Mouse (Mus musculus) olfactory bulb, adult 2 months (tissue): ENCODE results near the gene Krtap1-3. TPM values are rescaled to one million over a fixed set of nuclear protein-coding genes. Genes with fewer than 3 reads are reported as not detected.

Experiments
- H3K27ac ChIP-seq: fragments of 200-500 bp; 2 replicates; pipeline ENCODE4 v1.5.1; 2012; ENCODE audit warnings: low read depth, low read length; ENCODE audit not compliant: insufficient read depth
- H3K4me1 ChIP-seq: fragments of 200-500 bp; 2 replicates; pipeline ENCODE4 v1.6.1; 2012; ENCODE audit warnings: low read length; ENCODE audit not compliant: control insufficient read depth, insufficient read depth
- H3K4me3 ChIP-seq: fragments of 200-500 bp; 2 replicates; pipeline ENCODE4 v1.5.1; 2012; ENCODE audit warnings: mild to moderate bottlenecking, low read depth, low read length, moderate library complexity; ENCODE audit not compliant: insufficient read depth
- CTCF ChIP-seq: fragments of 200-500 bp; IDR thresholded peaks from 2 replicates; pipeline ENCODE4 v1.5.1; 2012; ENCODE audit warnings: low read depth, mild to moderate bottlenecking, low read length, moderate library complexity; ENCODE audit not compliant: insufficient read depth
- POLR2A ChIP-seq: fragments of 200-500 bp; IDR thresholded peaks from 2 replicates; pipeline ENCODE4 v1.6.1; 2012; ENCODE audit warnings: mild to moderate bottlenecking, low read depth, low read length, moderate library complexity; ENCODE audit not compliant: insufficient read depth
- WGBS: fragments of 180-500 bp; shearing (Covaris S2); methylation state at CpG from one replicate; pipeline ENCODE4 v1.1.7; 2018; 5-methylcytosine and 5-hydroxymethylcytosine counted together
- polyA plus RNA-seq: library from polyadenylated mRNA; stranded (reverse); fragments of >200 nt; gene quantifications from 2 replicates; pipeline ENCODE4 v1.2.4, GENCODE M21; 2012; ENCODE audit warnings: low replicate concordance; ENCODE audit not compliant: missing spikeins, insufficient read depth, insufficient read length

Krtap1-3 gene
- polyA plus RNA-seq, 1 experiment, result not detected

GRCm38 (mm10) chr11:99566530-99566929 is 24.6 kb downstream of the Krtap1-3 start, which contains the start of gene Krtap3-1:
TSS of gene Krtap3-1 (minus strand) at chr11:99566630.
- Histone ChIP-seq H3K4me3 (no peak within 1 kb of the TSS), H3K4me1 (no peaks in the 10 kb centered on the region), H3K27ac (no peak within 1 kb of the TSS)
- TF ChIP-seq POLR2A (no peak), CTCF (no peak)
- 93% methylated on average over 7 of the region's 7 CpGs for WGBS

GRCm38 (mm10) chr11:99562580-99562979 is 28.6 kb downstream of the Krtap1-3 start:
- Histone ChIP-seq H3K27ac (no peak overlapping the region), H3K4me3 (no peak overlapping the region), H3K4me1 (no peaks in the 10 kb centered on the region)
- 78% methylated on average over 6 of the region's 6 CpGs for WGBS
- no peak for TF ChIP-seq CTCF
- no peak for TF ChIP-seq POLR2A

- Histone ChIP-seq H3K4me3 (no peak within 1 kb of the TSS), H3K4me1 (no peaks in the 10 kb centered on the region), H3K27ac (no peak within 1 kb of the TSS)
- WGBS, result 94% methylated on average over 9 of the region's 9 CpGs
- TF ChIP-seq CTCF (no peak), POLR2A (no peak)
Measured at GRCm38 (mm10) chr11:99559366-99559765, 31.8 kb downstream of the Krtap1-3 start, which contains the start of gene Gm11939. TSS of gene Gm11939 (minus strand) at chr11:99559466.

GRCm38 (mm10) chr11:99557976-99558745 is 33.0 kb downstream of the Krtap1-3 start:
- WGBS, result 93% methylated on average over 3 of the region's 3 CpGs
- no peak for TF ChIP-seq CTCF
- TF ChIP-seq POLR2A, result no peak
- Histone ChIP-seq H3K27ac (no peak overlapping the region), H3K4me1 (no peaks in the 10 kb centered on the region), H3K4me3 (no peak overlapping the region)

GRCm38 (mm10) chr11:99556753-99557152 is 34.4 kb downstream of the Krtap1-3 start, which contains the start of gene Krtap3-2:
TSS of gene Krtap3-2 (minus strand) at chr11:99556853.
- 80% methylated on average over 2 of the region's 2 CpGs for WGBS

GRCm38 (mm10) chr11:99556195-99556594 is 34.9 kb downstream of the Krtap1-3 start:
- Histone ChIP-seq H3K4me1 (no peaks in the 10 kb centered on the region), H3K27ac (no peak overlapping the region), H3K4me3 (no peak overlapping the region)
- TF ChIP-seq POLR2A (no peak), CTCF (no peak)
- 88% methylated on average over 2 of the region's 2 CpGs for WGBS

More at GRCm38 (mm10) chr11:99556753-99557152, 34.4 kb downstream of the Krtap1-3 start, which contains the start of gene Krtap3-2:
- Histone ChIP-seq H3K4me1 (no peaks in the 10 kb centered on the region), H3K27ac (no peak within 1 kb of the TSS), H3K4me3 (no peak within 1 kb of the TSS)
- TF ChIP-seq POLR2A, result no peak
- no peak for TF ChIP-seq CTCF

GRCm38 (mm10) chr11:99550765-99551164 is 40.4 kb downstream of the Krtap1-3 start, which contains the start of gene Krtap3-3:
TSS of gene Krtap3-3 (minus strand) at chr11:99550865.
- TF ChIP-seq CTCF (no peak), POLR2A (no peak)
- 45% methylated on average over 4 of the region's 4 CpGs for WGBS
- H3K4me1 ChIP-seq, result no peaks in the 10 kb centered on the region

GRCm38 (mm10) chr11:99547892-99548291 is 43.2 kb downstream of the Krtap1-3 start:
- Histone ChIP-seq H3K27ac (no peak overlapping the region), H3K4me3 (no peak overlapping the region), H3K4me1 (no peaks in the 10 kb centered on the region)
- no peak for TF ChIP-seq CTCF
- TF ChIP-seq POLR2A, result no peak

More at GRCm38 (mm10) chr11:99550765-99551164, 40.4 kb downstream of the Krtap1-3 start, which contains the start of gene Krtap3-3:
- Histone ChIP-seq H3K4me3 (no peak within 1 kb of the TSS), H3K27ac (no peak within 1 kb of the TSS)

Other genes with a start within 250 kb of the Krtap1-3 start
- gene Krt27, start 240.2 kb downstream of the Krtap1-3 start, polyA plus RNA-seq, result not detected in 2 replicates
- not detected in 2 replicates for gene Krt28, start 216.4 kb downstream of the Krtap1-3 start, polyA plus RNA-seq
- not detected in 2 replicates for gene Krt10, start 202.0 kb downstream of the Krtap1-3 start, polyA plus RNA-seq
- gene Krt12, start 169.1 kb downstream of the Krtap1-3 start, polyA plus RNA-seq, result not detected in 2 replicates
- not detected in 2 replicates for gene Krt20, start 153.2 kb downstream of the Krtap1-3 start, polyA plus RNA-seq
- gene Krt23, start 98.2 kb downstream of the Krtap1-3 start, polyA plus RNA-seq, result not detected in 2 replicates
- not detected in 2 replicates for gene Krt39, start 70.0 kb downstream of the Krtap1-3 start, polyA plus RNA-seq
- gene Krt40, start 48.2 kb downstream of the Krtap1-3 start, polyA plus RNA-seq, result not detected in 2 replicates
- gene Krtap3-3, start 40.5 kb downstream of the Krtap1-3 start, polyA plus RNA-seq, result not detected in 2 replicates
- gene Krtap3-2, start 34.5 kb downstream of the Krtap1-3 start, polyA plus RNA-seq, result not detected in 2 replicates
- not detected in 2 replicates for gene Gm11939, start 31.9 kb downstream of the Krtap1-3 start, polyA plus RNA-seq
- gene Krtap3-1, start 24.7 kb downstream of the Krtap1-3 start, polyA plus RNA-seq, result not detected in 2 replicates
- not detected in 2 replicates for gene Krtap1-5, start 10.3 kb downstream of the Krtap1-3 start, polyA plus RNA-seq
- not detected in 2 replicates for gene Krtap1-4, start 7.7 kb downstream of the Krtap1-3 start, polyA plus RNA-seq
- not detected in 2 replicates for gene Krtap9-3, start 6.8 kb upstream of the Krtap1-3 start, polyA plus RNA-seq
- gene Gm11938, start 12.0 kb upstream of the Krtap1-3 start, polyA plus RNA-seq, result not detected in 2 replicates
- gene Gm11937, start 18.9 kb upstream of the Krtap1-3 start, polyA plus RNA-seq, result not detected in 2 replicates
- not detected in 2 replicates for gene Krtap2-4, start 23.5 kb upstream of the Krtap1-3 start, polyA plus RNA-seq
- gene Gm11562, start 29.1 kb upstream of the Krtap1-3 start, polyA plus RNA-seq, result not detected in 2 replicates
- not detected in 2 replicates for gene Krtap4-1, start 36.9 kb upstream of the Krtap1-3 start, polyA plus RNA-seq
- not detected in 2 replicates for gene Krtap4-2, start 43.7 kb upstream of the Krtap1-3 start, polyA plus RNA-seq
- not detected in 2 replicates for gene Krtap4-7, start 52.8 kb upstream of the Krtap1-3 start, polyA plus RNA-seq
- gene Gm11555, start 58.9 kb upstream of the Krtap1-3 start, polyA plus RNA-seq, result not detected in 2 replicates
- gene Gm11563, start 67.6 kb upstream of the Krtap1-3 start, polyA plus RNA-seq, result not detected in 2 replicates
- gene Krtap4-6, start 74.6 kb upstream of the Krtap1-3 start, polyA plus RNA-seq, result not detected in 2 replicates
- gene Gm14190, start 99.4 kb upstream of the Krtap1-3 start, polyA plus RNA-seq, result not detected in 2 replicates
- not detected in 2 replicates for gene Gm14180, start 143.0 kb upstream of the Krtap1-3 start, polyA plus RNA-seq
- gene Gm11595, start 181.6 kb upstream of the Krtap1-3 start, polyA plus RNA-seq, result not detected in 2 replicates
- not detected in 2 replicates for gene Krtap4-8, start 189.4 kb upstream of the Krtap1-3 start, polyA plus RNA-seq
- not detected in 2 replicates for gene Krtap4-9, start 193.9 kb upstream of the Krtap1-3 start, polyA plus RNA-seq
- gene Gm11596, start 202.1 kb upstream of the Krtap1-3 start, polyA plus RNA-seq, result not detected in 2 replicates
- gene Gm11569, start 207.6 kb upstream of the Krtap1-3 start, polyA plus RNA-seq, result not detected in 2 replicates
- not detected in 2 replicates for gene Gm11554, start 213.1 kb upstream of the Krtap1-3 start, polyA plus RNA-seq
- gene Krtap4-13, start 218.6 kb upstream of the Krtap1-3 start, polyA plus RNA-seq, result not detected in 2 replicates
- not detected in 2 replicates for gene Gm11564, start 224.3 kb upstream of the Krtap1-3 start, polyA plus RNA-seq
- gene 2300003K06Rik, start 246.7 kb upstream of the Krtap1-3 start, polyA plus RNA-seq, result not detected in 2 replicates